22 mouse cellular contexts compared by ENCODE assay signal in the genomic region with DNA sequence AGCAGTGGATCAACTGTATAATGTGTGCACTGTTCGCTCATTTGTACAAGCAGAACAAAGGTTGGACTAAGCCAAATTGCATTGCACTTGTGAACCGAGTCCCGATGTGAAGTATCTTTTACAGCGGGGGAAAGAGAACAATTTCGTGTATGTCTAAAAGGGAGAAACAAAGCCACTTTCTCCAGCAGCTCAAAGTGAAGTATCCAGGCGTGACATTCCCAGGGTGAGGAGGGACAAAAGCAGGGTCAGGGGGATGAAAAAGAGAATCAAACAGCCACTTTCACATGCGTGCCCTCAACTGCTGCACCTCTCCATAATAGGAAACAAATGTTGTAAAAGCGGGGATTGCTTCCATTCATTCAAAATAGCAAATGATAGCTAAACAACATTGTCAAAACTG. TPM values are rescaled to one million over a fixed set of nuclear protein-coding genes. Genes with fewer than 3 reads are reported as not detected.
A peak's percentile ranks its signal among the peaks of the same experiment; 100 is the strongest.
DNase-seq lines count a peak whose midpoint lies in the region; ATAC-seq and TF ChIP-seq lines count a peak whose summit lies in the region.
"Had no signal": no experiment of that assay in that cellular context is flagged by ENCODE, and none has a peak within 500 bp of the region (broad histone marks: within the 10 kb centered on the region; RNA-seq: fewer than 3 reads in every experiment).

No protein-coding gene starts in this region.

- ATAC-seq in hindbrain, postnatal 0 days, result no peak
- no peak for ATAC-seq in midbrain, embryonic 13.5 days
- ATAC-seq in inflammation-experienced regulatory T-cells, adult 6 months, result no peak
- ATAC-seq: intestine, embryonic 16.5 days had no signal

- 0% methylated on average over 8 of the region's 8 CpGs for WGBS in hindbrain, embryonic 10.5 days
- 4% methylated on average over 8 of the region's 8 CpGs for WGBS in hindbrain, postnatal 0 days
- under 1% methylated on average over 8 of the region's 8 CpGs for WGBS in midbrain, embryonic 13.5 days

- DNase-seq in hindbrain, embryonic 10.5 days (ENCODE audit: low spot score), result peak; percentile 72
- DNase-seq in hindbrain, postnatal 0 days (ENCODE audit: low spot score), result no peak
- DNase-seq in thymus, postnatal 4 days, result peak; percentile 18
- DNase-seq in thymus, postnatal 10 days (ENCODE audit: low spot score in 2 of 2), result no peak
- DNase-seq in natural killer cell, adult 2 months (ENCODE audit: low spot score in 2 of 2), result no peak
- DNase-seq: adrenal gland, postnatal 14 days; cerebellum, adult 9-11 months; kidney, postnatal 14 days; lung, postnatal 36 days; right cerebral cortex, postnatal 4 days had no signal

- TF ChIP-seq CTCF in hindbrain, postnatal 0 days (IDR thresholded peaks at IDR 0.05; ENCODE audit: low read depth), result no peak

- H3K9me3 ChIP-seq in hindbrain, embryonic 10.5 days, result no peaks in the 10 kb centered on the region
- no peaks in the 10 kb centered on the region for H3K9me3 ChIP-seq in hindbrain, postnatal 0 days (ENCODE audit: low read length)
- H3K9me3 ChIP-seq in midbrain, embryonic 13.5 days, result no peaks in the 10 kb centered on the region
- H3K9me3 ChIP-seq: limb, embryonic 13.5 days had no signal

- no peak overlapping the region for H3K9ac ChIP-seq in hindbrain, postnatal 0 days (replicated peaks; ENCODE audit: low read length)
- no peak overlapping the region for H3K9ac ChIP-seq in midbrain, embryonic 13.5 days (replicated peaks)
- H3K9ac ChIP-seq: limb, embryonic 13.5 days had no signal

- peak overlapping the region; percentile 58 for H3K4me3 ChIP-seq in hindbrain, embryonic 10.5 days
- no peak overlapping the region for H3K4me3 ChIP-seq in hindbrain, postnatal 0 days (ENCODE audit: low read length)
- H3K4me3 ChIP-seq in midbrain, embryonic 13.5 days (replicated peaks), result no peak overlapping the region
- H3K4me3 ChIP-seq: limb, embryonic 13.5 days had no signal

- no peaks in the 10 kb centered on the region for H3K36me3 ChIP-seq in hindbrain, embryonic 10.5 days
- no peaks in the 10 kb centered on the region for H3K36me3 ChIP-seq in hindbrain, postnatal 0 days (ENCODE audit: insufficient read depth, low read length)
- H3K36me3 ChIP-seq in midbrain, embryonic 13.5 days, result no peaks in the 10 kb centered on the region
- H3K36me3 ChIP-seq: limb, embryonic 13.5 days had no signal

- no peak overlapping the region for H3K4me2 ChIP-seq in hindbrain, postnatal 0 days (ENCODE audit: low read depth, low read length)
- peak overlapping the region; percentile 72 for H3K4me2 ChIP-seq in midbrain, embryonic 13.5 days (replicated peaks)
- H3K4me2 ChIP-seq: limb, embryonic 13.5 days had no signal

- peak overlapping the region; percentile 82; the same call in 1 of the 2 replicates for H3K27ac ChIP-seq in hindbrain, embryonic 10.5 days
- H3K27ac ChIP-seq in hindbrain, postnatal 0 days, result no peak overlapping the region
- H3K27ac ChIP-seq in midbrain, embryonic 13.5 days, result 0 out of 2 replicates have a peak overlapping the region, but pooled peaks have one; percentile 14
- H3K27ac ChIP-seq: limb, embryonic 13.5 days had no signal

- H3K4me1 ChIP-seq in hindbrain, embryonic 10.5 days (replicated peaks), result peaks cover 85% of the 10 kb centered on the region
- no peaks in the 10 kb centered on the region for H3K4me1 ChIP-seq in hindbrain, postnatal 0 days (ENCODE audit: insufficient read depth, low read length)
- H3K4me1 ChIP-seq in midbrain, embryonic 13.5 days (replicated peaks), result peaks cover 88% of the 10 kb centered on the region

- peaks cover 99% of the 10 kb centered on the region for H3K27me3 ChIP-seq in hindbrain, embryonic 10.5 days (ENCODE audit: insufficient read depth, poor library complexity, severe bottlenecking)
- H3K27me3 ChIP-seq in hindbrain, postnatal 0 days (ENCODE audit: insufficient read depth, low read length), result peaks cover 86% of the 10 kb centered on the region
- peaks cover 90% of the 10 kb centered on the region for H3K27me3 ChIP-seq in midbrain, embryonic 13.5 days

RNA-seq across cellular contexts. Expression of gene Foxb1, which starts 5.6 kb away (rescaled TPM):
- 5.7 and 6.8 TPM in 2 replicates for polyA plus RNA-seq in hindbrain, embryonic 10.5 days (2016; fragmentation: Nextera tagmentation; extraction: Ambion mirVana)
- total RNA-seq in hindbrain, postnatal 0 days (2014; rRNA removed), result 10.0 and 11.4 TPM in 2 replicates
- 5.5 and 5.7 TPM in 2 replicates for polyA plus RNA-seq in hindbrain, postnatal 0 days (2015; fragmentation: Nextera tagmentation; extraction: Ambion mirVana)
- 14.2 and 20.6 TPM in 2 replicates for polyA plus RNA-seq in midbrain, embryonic 13.5 days (2015; fragmentation: Nextera tagmentation; extraction: Ambion mirVana)
- not detected for polyA plus RNA-seq in inflammation-experienced regulatory T-cells, adult 6 months (2017; shearing (Covaris generic))
- total RNA-seq: adrenal gland, postnatal 14 days; ES-E14; layer of hippocampus, postnatal 25 days had no signal
- polyA plus RNA-seq: C2C12; embryonic facial prominence, embryonic 14.5 days; gonadal fat pad, adult 2 months; heart, embryonic 16.5 days; intestine, embryonic 16.5 days; liver, embryonic 16.5 days; urinary bladder, adult 2 months had no signal

Comparison
In these comparisons a context has a peak if more than half of its experiments do, and no peak if none do; other contexts are left out.
1. DNase-seq: peak in hindbrain, embryonic 10.5 days (single experiment) and thymus, postnatal 4 days (single experiment); none in hindbrain, postnatal 0 days (single experiment), thymus, postnatal 10 days (0 of 2) and natural killer cell, adult 2 months (0 of 2).